Mouse (Mus musculus): ENCODE data around the gene Emc6.
A peak's percentile ranks its signal among the peaks of the same experiment; 100 is the strongest.

DNA sequence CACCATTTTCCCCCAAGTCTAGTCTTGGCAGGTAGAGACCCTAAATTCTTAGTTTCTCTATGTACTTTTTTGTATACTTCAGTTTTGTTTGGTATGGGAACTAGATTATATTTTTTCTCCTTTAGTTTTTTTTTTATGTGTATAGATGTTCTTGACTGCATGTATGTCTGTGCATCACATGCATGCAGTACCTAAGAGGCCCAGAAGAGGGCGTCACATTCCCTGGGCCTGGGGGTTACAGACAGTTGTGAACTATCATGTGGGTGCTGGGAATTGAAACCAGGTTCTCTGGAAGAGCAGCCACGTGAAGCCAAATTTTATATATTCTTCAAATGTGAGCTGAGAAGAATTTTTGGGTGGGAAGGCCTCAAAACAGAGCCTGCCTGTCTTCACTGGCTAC is 42.8 kb upstream of the Emc6 start:
- peak; percentile 15; the same call in 1 of the 2 replicates for TF ChIP-seq CTCF (conservative IDR thresholded peaks at IDR 0.05; ENCODE audit: insufficient read depth, insufficient read length, low read depth, low read length)
- no peak for TF ChIP-seq POLR2A (IDR thresholded peaks at IDR 0.05; ENCODE audit: low read depth, low read length)

Measured in kidney, adult 2 months (tissue).